Mouse (Mus musculus) brain, adult 10 weeks (tissue): ENCODE measurements around the gene Pes1. TPM values are rescaled to one million over a fixed set of nuclear protein-coding genes. Genes with fewer than 3 reads are reported as not detected.

Experiments
- polyA plus RNA-seq: library from polyadenylated mRNA; stranded (reverse); fragments of 350-450 nt; fragmentation: Illumina TruSeq; extraction: RNeasy Lipid Tissue Mini Kit (QIAGEN cat#74804); gene quantifications from one replicate; pipeline ENCODE4 v1.2.3, GENCODE M21; 2015; ENCODE audit warnings: low read depth, low replicate concordance

Gene Pes1
- polyA plus RNA-seq = 37.4 TPM

GRCm38 (mm10) chr11:3963610-3964415 is at the start of gene Pes1:
Gene Pes1, plus strand, starts transcription at chr11:3963975.

DNA sequence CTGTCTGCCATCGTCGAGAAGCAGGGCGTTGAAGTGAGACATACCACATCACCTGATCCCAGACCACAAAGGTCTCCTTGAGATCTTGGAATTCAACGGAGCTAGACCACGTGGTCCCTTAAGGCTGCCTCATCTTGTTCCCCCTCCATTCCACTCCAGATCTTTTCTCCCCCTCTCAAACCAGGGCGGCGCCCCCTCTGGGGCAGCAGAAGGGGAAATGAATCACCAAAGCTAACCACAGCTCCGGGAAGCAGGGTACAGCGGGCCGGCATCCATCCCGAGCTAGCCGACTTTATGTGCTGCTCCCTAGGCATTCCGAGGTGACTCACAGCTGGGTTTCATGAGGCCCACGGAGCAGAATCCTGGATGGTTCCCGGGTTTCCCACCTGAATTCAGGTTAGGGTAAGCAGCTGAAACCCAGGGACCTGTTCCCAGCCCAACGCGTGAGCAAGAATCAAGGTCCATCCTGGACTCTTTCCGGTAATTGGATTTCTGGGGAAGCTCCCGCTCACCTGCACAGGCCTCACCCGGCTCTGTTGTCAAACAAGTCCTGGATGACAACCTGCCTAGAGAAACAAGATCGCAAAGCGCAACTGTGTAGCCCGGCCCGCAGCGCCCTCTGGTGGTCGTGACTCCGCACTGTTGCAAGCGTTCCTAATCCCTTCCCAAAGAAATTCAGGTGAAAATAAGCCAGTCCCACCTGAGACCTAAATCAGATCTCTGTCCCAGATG is 49.5 kb upstream of the Pes1 start, which contains the start of gene Slc35e4:
Gene Slc35e4, minus strand, starts transcription at position 556 of the 732 bp plus-strand sequence.

GRCm38 (mm10) chr11:3931511-3932211 is 32.1 kb upstream of the Pes1 start, which contains the start of gene Tcn2:
Gene Tcn2, minus strand, starts transcription at chr11:3932159.

DNA sequence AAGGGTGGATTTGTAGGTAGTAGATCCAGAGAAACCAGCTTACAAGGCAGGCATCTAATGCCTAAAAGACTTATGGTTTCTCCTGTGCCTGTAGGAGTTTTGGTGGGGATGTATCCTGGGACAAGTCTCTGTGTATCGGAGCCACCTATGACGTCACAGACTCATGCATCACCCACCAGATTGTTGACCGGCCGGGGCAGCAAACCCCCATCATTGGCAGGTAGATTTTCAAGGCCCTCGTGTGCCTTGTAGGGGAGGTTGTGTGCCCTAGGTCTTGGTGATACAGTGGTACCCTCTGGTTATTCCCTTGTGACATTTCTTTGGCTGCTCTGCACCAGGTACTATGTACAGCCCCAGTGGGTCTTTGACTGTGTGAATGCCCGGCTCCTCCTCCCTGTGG is 12.9 kb downstream of the Pes1 start, which contains the start of gene 4930556J24Rik:
Gene 4930556J24Rik, minus strand, starts transcription at position 101 of the 400 bp plus-strand sequence.

DNA sequence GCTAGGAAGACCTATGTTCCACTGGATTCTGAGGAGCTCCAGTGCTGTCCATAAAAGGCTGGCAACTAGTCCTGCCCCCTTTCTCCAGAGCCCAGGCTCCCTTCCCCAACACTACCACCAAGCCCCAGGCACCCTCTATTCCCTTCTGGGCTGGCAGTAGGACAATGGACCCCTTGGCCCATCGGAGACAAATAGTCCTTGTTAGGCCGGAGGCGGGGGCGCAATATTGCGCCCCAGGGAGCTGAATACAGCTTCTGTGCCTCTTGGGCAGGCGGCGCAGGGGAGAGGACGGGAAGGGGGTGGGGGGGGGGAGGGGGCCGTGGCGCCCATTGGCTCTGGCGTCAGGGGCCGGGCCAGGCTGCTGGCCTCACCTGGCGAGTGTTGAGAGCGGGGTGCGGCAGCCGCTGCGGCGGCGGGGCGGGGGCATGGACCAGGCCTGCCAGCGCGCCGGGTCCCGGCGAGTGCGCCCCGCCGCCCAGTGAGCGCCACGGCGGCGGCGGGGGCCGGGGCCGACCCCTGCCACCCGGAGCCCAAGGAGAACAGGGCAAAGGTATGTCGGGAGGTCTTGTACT is 19.6 kb downstream of the Pes1 start, which contains the start of gene Gal3st1:
Gene Gal3st1, plus strand, starts transcription at position 346 of the 572 bp plus-strand sequence.

Other genes starting within 250 kb of the Pes1 start
- 82.7 TPM for gene Osbp2, start 100.1 kb upstream of the Pes1 start, polyA plus RNA-seq
- 0.61 TPM for gene 4921536K21Rik, start 68.9 kb upstream of the Pes1 start, polyA plus RNA-seq
- gene Dusp18, start 68.7 kb upstream of the Pes1 start, polyA plus RNA-seq = 13.6 TPM
- gene Slc35e4, start 49.3 kb upstream of the Pes1 start, polyA plus RNA-seq = 16.5 TPM
- 23.1 TPM for gene Tcn2, start 31.8 kb upstream of the Pes1 start, polyA plus RNA-seq
- gene 4930556J24Rik, start 12.8 kb downstream of the Pes1 start, polyA plus RNA-seq = not detected
- 15.2 TPM for gene Gal3st1, start 19.7 kb downstream of the Pes1 start, polyA plus RNA-seq
- gene Sec14l4, start 67.5 kb downstream of the Pes1 start, polyA plus RNA-seq = 1.8 TPM
- gene Sec14l3, start 100.9 kb downstream of the Pes1 start, polyA plus RNA-seq = 0.80 TPM
- 122 TPM for gene Mtfp1, start 131.5 kb downstream of the Pes1 start, polyA plus RNA-seq
- gene Sec14l2, start 159.4 kb downstream of the Pes1 start, polyA plus RNA-seq = 44.6 TPM
- gene Rnf215, start 171.2 kb downstream of the Pes1 start, polyA plus RNA-seq = 32.2 TPM
- 15.1 TPM for gene Ccdc157, start 196.3 kb downstream of the Pes1 start, polyA plus RNA-seq
- gene Sf3a1, start 196.4 kb downstream of the Pes1 start, polyA plus RNA-seq = 38.7 TPM
- gene Tbc1d10a, start 222.8 kb downstream of the Pes1 start, polyA plus RNA-seq = 30.6 TPM